Mouse (Mus musculus): Measurements from ENCODE around the gene Mst1.

Mst1 gene

GRCm38 (mm10) chr9:108129042-108129948 lies 49.1 kb downstream of the Mst1 start:
- DNase-seq (ENCODE audit: low spot score in 2 of 2), result no peak

GRCm38 (mm10) chr9:108131502-108131901 lies 51.3 kb downstream of the Mst1 start:
- no peak for DNase-seq (ENCODE audit: low spot score in 2 of 2)

DNA sequence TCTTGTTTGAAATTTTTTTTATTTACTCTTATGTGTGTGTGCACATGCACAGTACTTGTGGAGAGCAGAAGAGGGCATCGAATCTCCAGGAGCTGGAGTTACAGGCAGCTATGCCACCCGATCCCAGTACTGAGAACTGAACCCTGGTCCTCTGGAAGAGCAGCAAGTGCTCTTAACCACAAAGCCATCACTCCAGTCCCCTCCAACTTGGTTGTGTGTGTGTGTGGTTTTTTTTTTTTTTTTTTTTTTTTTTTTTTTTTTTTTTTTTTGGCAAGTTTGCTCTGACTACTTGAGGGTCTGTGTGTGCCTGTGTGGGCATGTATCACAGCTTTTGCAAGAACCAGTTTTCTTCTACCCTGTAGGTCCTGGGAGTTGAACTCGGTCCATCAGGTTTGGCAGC lies 52.1 kb downstream of the Mst1 start:
- no peak for DNase-seq (ENCODE audit: low spot score in 2 of 2)

- no peak for DNase-seq (ENCODE audit: low spot score in 2 of 2)
Observed at GRCm38 (mm10) chr9:108133478-108133877, 53.2 kb downstream of the Mst1 start.
